11 mouse cellular contexts compared by ENCODE assay signal in genomic region chr12:43962551-43963120, GRCm38 (mm10).
DNase-seq lines count a peak whose midpoint lies in the region; TF ChIP-seq lines count a peak whose summit lies in the region.
"Had no signal": no experiment of that assay in that cellular context is flagged by ENCODE, and none has a peak within 500 bp of the region (broad histone marks: within the 10 kb centered on the region; RNA-seq: fewer than 3 reads in every experiment).

No protein-coding gene starts in this region.

- no peak overlapping the region for H3K4me3 ChIP-seq in layer of hippocampus, adult 2 months
- H3K4me3 ChIP-seq: liver, embryonic 13.5 days had no signal

- H3K27ac ChIP-seq in layer of hippocampus, adult 2 months = no peak overlapping the region
- H3K27ac ChIP-seq: liver, embryonic 13.5 days had no signal

- DNase-seq in frontal cortex, postnatal 10 days (ENCODE audit: low spot score in 2 of 2) = peak; percentile 10 to 19
- DNase-seq in frontal cortex, postnatal 25 days (ENCODE audit: low spot score in 2 of 2) = no peak
- peak; percentile 13 to 18 for DNase-seq in layer of hippocampus, adult 2 months (ENCODE audit: low spot score in 2 of 2)
- no peak for DNase-seq in layer of hippocampus, adult 9-10 months (ENCODE audit: low spot score)
- DNase-seq in cerebellum, adult 9-11 months = peak; percentile 88
- DNase-seq in right cerebral cortex, postnatal 10 days (ENCODE audit: low spot score in 2 of 2) = peak; percentile 65 to 67
- DNase-seq in thymus, postnatal 4 days = no peak
- DNase-seq in heart, postnatal 25 days (ENCODE audit: low spot score) = no peak
- DNase-seq: heart, postnatal 14 days; liver, embryonic 13.5 days; thymus, adult 18-20 months had no signal

- intact Hi-C loops in heart, postnatal 25 days (cut with DNase I) = no loop called here

- TF ChIP-seq CTCF in layer of hippocampus, adult 2 months (conservative IDR thresholded peaks at IDR 0.05) = no peak

Comparison
In these comparisons a context has a peak if more than half of its experiments do, and no peak if none do; other contexts are left out.
1. DNase-seq: peak in frontal cortex, postnatal 10 days (2 of 2), layer of hippocampus, adult 2 months (2 of 2), cerebellum, adult 9-11 months (single experiment) and right cerebral cortex, postnatal 10 days (2 of 2); none in frontal cortex, postnatal 25 days (0 of 2), layer of hippocampus, adult 9-10 months (single experiment), thymus, postnatal 4 days (single experiment) and heart, postnatal 25 days (single experiment).